Mouse (Mus musculus) adrenal gland, postnatal 14 days (tissue): ENCODE measurements around the gene Fam161a. TPM values are rescaled to one million over a fixed set of nuclear protein-coding genes. Genes with fewer than 3 reads are reported as not detected.

Experiments used
- DNase-seq: peaks from one replicate; pipeline ENCODE4 v3.0.0; 2021; ENCODE audit warnings: mixed read lengths
- total RNA-seq: library from RNA; stranded (reverse); gene quantifications from 2 replicates; pipeline ENCODE4 v1.2.3, GENCODE M21; 2021

Fam161a gene
- total RNA-seq, 1 experiment from 2014 or later: 40.7 TPM

- DNase-seq: peak; percentile 97
These were observed 16.8 kb upstream of the Fam161a start, which contains the start of gene Cct4 for GRCm38 (mm10) chr11:22990393-22991126. TSS of gene Cct4 (plus strand) at chr11:22990519.

GRCm38 (mm10) chr11:22991218-22991835 is 16.0 kb upstream of the Fam161a start:
- no peak for DNase-seq

GRCm38 (mm10) chr11:22994271-22994670 is 13.1 kb upstream of the Fam161a start:
- no peak for DNase-seq

GRCm38 (mm10) chr11:22995461-22995860 is 11.9 kb upstream of the Fam161a start:
- no peak for DNase-seq

- no peak for DNase-seq
These were observed 9.0 kb upstream of the Fam161a start for GRCm38 (mm10) chr11:22998308-22998707.

- DNase-seq: no peak
These were observed 2.1 kb upstream of the Fam161a start for GRCm38 (mm10) chr11:23005276-23005675.

GRCm38 (mm10) chr11:23007166-23007480 is 208 bp upstream of the Fam161a start:
- DNase-seq: no peak

- DNase-seq: peak; percentile 91
These were observed 971 bp downstream of the Fam161a start for GRCm38 (mm10) chr11:23008181-23008823.

- no peak for DNase-seq
These were observed 1.5 kb downstream of the Fam161a start for GRCm38 (mm10) chr11:23008824-23009200.

GRCm38 (mm10) chr11:23013096-23013495 is 5.8 kb downstream of the Fam161a start:
- no peak for DNase-seq

GRCm38 (mm10) chr11:23013580-23014294 is 6.4 kb downstream of the Fam161a start:
- DNase-seq: no peak

GRCm38 (mm10) chr11:23014996-23015395 is 7.7 kb downstream of the Fam161a start:
- no peak for DNase-seq

GRCm38 (mm10) chr11:23017943-23018342 is 10.6 kb downstream of the Fam161a start:
- no peak for DNase-seq

GRCm38 (mm10) chr11:23020116-23020770 is 12.9 kb downstream of the Fam161a start:
- DNase-seq: peak; percentile 31

GRCm38 (mm10) chr11:23020841-23021240 is 13.5 kb downstream of the Fam161a start:
- no peak for DNase-seq

- DNase-seq: no peak
These were observed 15.8 kb downstream of the Fam161a start for GRCm38 (mm10) chr11:23023155-23023554.

GRCm38 (mm10) chr11:23024169-23024568 is 16.8 kb downstream of the Fam161a start:
- no peak for DNase-seq

- DNase-seq: no peak
These were observed 21.6 kb downstream of the Fam161a start for GRCm38 (mm10) chr11:23028957-23029356.

GRCm38 (mm10) chr11:23029399-23029798 is 22.1 kb downstream of the Fam161a start:
- no peak for DNase-seq

- no peak for DNase-seq
These were observed 39.9 kb downstream of the Fam161a start for GRCm38 (mm10) chr11:23047252-23047651.

GRCm38 (mm10) chr11:23047663-23048582 is 40.6 kb downstream of the Fam161a start:
- DNase-seq: no peak
